Mouse (Mus musculus) E14TG2a.4 (cell line): ENCODE results near the gene Epha4.

Experiments used
- H3K27me3 ChIP-seq: 2 replicates; pipeline ENCODE4 v1.6.1; 2014; ENCODE audit warnings: low read length, control low read depth; ENCODE audit not compliant: insufficient read depth
- H3K36me3 ChIP-seq: 2 replicates; pipeline ENCODE4 v1.6.1; 2014; ENCODE audit warnings: low read length, control low read depth; ENCODE audit not compliant: insufficient read depth
- H3K4me1 ChIP-seq: replicated peaks from 2 replicates; pipeline ENCODE4 v1.6.1; 2014; ENCODE audit warnings: low read depth, low read length, control low read depth
- H3K4me3 ChIP-seq: replicated peaks from 2 replicates; pipeline ENCODE4 v1.5.1; 2014; ENCODE audit warnings: mild to moderate bottlenecking, low read length
- H3K9me3 ChIP-seq: 2 replicates; pipeline ENCODE4 v1.6.1; 2014; ENCODE audit warnings: low read length, control low read depth
- CTCF ChIP-seq: conservative IDR thresholded peaks from 2 replicates; pipeline ENCODE4 v1.5.1; 2014; ENCODE audit warnings: low read length
- NANOG ChIP-seq: IDR thresholded peaks from 2 replicates; pipeline ENCODE4 v1.6.1; 2014; ENCODE audit warnings: borderline replicate concordance, low read length, mixed read lengths
- POU5F1 ChIP-seq: IDR thresholded peaks from 2 replicates; pipeline ENCODE4 v1.6.1; 2014; ENCODE audit warnings: low read length, borderline replicate concordance

The Epha4 gene

DNA sequence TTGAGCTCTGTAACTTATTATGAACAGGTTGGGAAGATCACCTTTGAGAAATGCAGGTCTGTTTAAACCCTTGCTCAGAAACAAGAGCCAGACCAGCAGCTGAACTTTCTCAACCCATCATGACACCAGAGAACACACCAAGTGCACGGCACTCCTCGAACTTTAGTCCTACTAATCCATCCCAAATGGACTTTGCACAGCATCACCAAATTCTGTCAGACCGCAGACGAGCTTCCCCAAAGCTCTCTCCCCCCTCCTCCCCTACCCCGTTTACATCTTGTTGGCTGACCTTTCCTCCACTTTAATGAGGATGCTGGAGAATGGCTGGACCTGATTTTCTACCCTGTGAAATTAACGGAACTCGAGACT lies 19.1 kb downstream of the Epha4 start:
- no peak for TF ChIP-seq NANOG
- TF ChIP-seq CTCF, result no peak
- TF ChIP-seq POU5F1, result no peak

GRCm38 (mm10) chr1:77495030-77495789 lies 19.7 kb downstream of the Epha4 start:
- peaks cover 91% of the 10 kb centered on the region for H3K4me1 ChIP-seq
- no peaks in the 10 kb centered on the region for H3K27me3 ChIP-seq
- peaks cover 30% of the 10 kb centered on the region for H3K36me3 ChIP-seq
- no peaks in the 10 kb centered on the region for H3K9me3 ChIP-seq
- TF ChIP-seq CTCF (no peak), POU5F1 (no peak), NANOG (no peak)
- no peak overlapping the region; the same call in 1 of the 2 replicates for H3K4me3 ChIP-seq

More for the DNA sequence above, 19.1 kb downstream of the Epha4 start:
- Histone ChIP-seq H3K4me1 (peaks cover 91% of the 10 kb centered on the region), H3K27me3 (no peaks in the 10 kb centered on the region), H3K4me3 (no peak overlapping the region), H3K9me3 (no peaks in the 10 kb centered on the region), H3K36me3 (peaks cover 36% of the 10 kb centered on the region)

DNA sequence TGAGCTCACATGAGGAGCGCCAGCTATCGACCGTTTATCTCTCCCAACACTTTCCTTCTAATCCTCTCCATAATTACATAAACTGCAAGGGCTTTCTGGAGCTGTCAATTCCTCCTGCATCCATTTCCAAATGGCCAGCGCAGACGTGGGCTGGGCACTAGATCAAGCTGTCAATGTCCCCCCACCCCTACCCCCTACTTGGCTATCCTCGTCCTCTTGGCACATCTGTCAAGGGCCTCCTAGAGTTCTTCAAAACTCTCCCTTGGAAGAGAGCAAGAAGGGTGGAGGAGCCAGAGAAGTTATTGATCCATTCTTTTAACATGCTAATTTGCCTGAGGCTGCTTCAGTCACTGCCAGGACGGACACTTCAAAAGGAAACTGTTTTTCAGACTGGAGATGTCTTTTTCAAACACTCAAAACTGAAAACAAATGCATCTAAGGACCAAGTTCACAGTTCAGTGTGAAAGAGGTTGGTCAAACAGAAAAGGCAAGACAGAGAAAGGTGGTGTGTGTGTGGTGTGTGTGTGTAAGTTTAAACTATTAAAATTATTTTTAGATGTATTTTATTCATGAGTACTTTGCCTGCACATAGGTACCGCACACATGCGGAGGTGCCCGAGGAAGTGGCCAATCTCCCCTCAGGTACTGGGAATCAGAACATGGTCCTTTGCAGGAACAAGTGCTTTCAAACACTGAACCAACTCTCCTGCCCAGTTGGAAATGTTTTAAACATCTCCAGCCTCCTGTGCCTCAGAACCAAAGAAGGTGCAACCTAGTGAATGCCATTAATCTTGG lies 20.9 kb downstream of the Epha4 start:
- no peak overlapping the region for H3K4me3 ChIP-seq
- no peaks in the 10 kb centered on the region for H3K27me3 ChIP-seq
- H3K9me3 ChIP-seq, result no peaks in the 10 kb centered on the region
- peaks cover 84% of the 10 kb centered on the region for H3K4me1 ChIP-seq
- peaks cover 24% of the 10 kb centered on the region for H3K36me3 ChIP-seq
- TF ChIP-seq NANOG (no peak), POU5F1 (no peak), CTCF (no peak)

DNA sequence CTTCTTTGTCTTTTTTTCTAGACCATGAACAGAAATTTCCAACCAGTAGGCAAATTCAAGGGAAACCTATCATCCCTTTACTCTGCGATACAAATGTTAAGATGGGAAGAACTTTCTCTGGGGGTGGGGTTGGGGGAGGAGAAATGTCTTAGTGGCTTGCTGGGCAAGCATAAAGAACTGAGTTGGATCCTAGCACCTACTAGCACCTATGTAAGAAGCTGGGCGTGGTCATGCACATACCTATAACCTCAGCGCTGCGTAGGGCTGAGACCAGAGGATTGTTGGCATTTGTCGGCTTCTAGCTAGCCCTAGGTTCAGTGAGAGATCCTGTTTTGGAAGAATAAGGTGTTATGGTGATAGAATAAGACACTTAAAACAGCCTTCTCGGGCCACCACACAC lies 24.7 kb downstream of the Epha4 start:
- Histone ChIP-seq H3K4me3 (no peak overlapping the region), H3K9me3 (no peaks in the 10 kb centered on the region), H3K27me3 (no peaks in the 10 kb centered on the region), H3K4me1 (peaks cover 78% of the 10 kb centered on the region), H3K36me3 (peaks cover 45% of the 10 kb centered on the region)
- TF ChIP-seq POU5F1, result no peak
- TF ChIP-seq NANOG, result no peak
- TF ChIP-seq CTCF, result no peak

DNA sequence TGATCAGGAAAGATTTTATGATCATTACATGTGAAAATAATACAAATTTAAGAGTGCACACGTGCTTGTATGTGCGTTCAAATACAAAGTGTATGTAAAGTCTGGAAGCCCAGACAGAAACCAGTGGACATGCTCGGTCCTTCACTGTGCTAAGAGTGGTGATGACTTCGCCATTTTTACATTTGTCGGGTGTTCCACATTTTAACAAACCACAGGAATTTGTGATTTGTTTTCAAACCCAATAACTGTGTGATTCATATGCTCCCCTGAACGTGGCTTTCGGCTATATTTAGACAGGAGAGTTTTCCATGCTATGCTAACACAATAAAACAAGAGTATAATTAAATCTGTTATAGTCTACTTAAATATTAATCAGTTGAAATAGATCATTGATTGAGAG lies 25.5 kb downstream of the Epha4 start:
- Histone ChIP-seq H3K4me1 (peaks cover 74% of the 10 kb centered on the region), H3K9me3 (no peaks in the 10 kb centered on the region), H3K4me3 (no peak overlapping the region), H3K36me3 (peaks cover 50% of the 10 kb centered on the region), H3K27me3 (no peaks in the 10 kb centered on the region)
- no peak for TF ChIP-seq NANOG
- no peak for TF ChIP-seq CTCF
- TF ChIP-seq POU5F1, result no peak

DNA sequence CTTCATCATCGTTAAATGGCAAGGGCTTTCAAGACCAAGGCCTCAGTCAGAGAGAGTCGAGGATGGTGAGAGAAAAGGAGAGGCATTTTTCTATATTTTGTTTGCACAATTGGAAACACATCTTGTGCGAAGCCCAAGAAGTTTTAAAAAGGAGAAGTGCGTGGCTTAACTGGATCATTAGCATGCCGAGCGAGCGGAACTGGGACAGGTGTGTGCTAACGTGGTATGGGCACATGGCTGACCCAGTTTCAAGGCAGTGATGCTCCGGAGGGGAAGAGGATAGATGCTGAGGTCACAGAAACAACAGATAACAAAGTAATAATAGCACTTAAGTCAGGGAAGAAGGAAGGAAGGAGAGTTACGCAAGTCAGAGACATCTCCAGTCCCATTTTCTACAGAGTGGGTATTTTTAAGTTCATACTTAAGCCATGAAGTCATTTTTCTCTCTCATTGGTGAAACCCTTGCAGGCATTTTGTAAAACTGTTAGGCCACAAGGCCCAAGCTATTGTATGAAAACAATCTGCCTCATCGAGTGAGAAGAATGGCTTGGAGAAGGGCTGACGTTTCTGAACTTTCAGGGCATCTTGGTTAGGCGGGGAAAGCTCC lies 26.9 kb downstream of the Epha4 start:
- H3K4me3 ChIP-seq, result no peak overlapping the region
- no peaks in the 10 kb centered on the region for H3K9me3 ChIP-seq
- no peaks in the 10 kb centered on the region for H3K27me3 ChIP-seq
- peaks cover 49% of the 10 kb centered on the region for H3K36me3 ChIP-seq
- no peak for TF ChIP-seq POU5F1
- TF ChIP-seq CTCF, result no peak
- no peak for TF ChIP-seq NANOG
- peaks cover 63% of the 10 kb centered on the region for H3K4me1 ChIP-seq

- no peak for TF ChIP-seq NANOG
- Histone ChIP-seq H3K9me3 (no peaks in the 10 kb centered on the region), H3K36me3 (peaks cover 34% of the 10 kb centered on the region), H3K4me1 (peaks cover 39% of the 10 kb centered on the region), H3K4me3 (no peak overlapping the region), H3K27me3 (no peaks in the 10 kb centered on the region)
Observed at GRCm38 (mm10) chr1:77484766-77485596, 29.9 kb downstream of the Epha4 start.

- Histone ChIP-seq H3K4me3 (no peak overlapping the region), H3K9me3 (no peaks in the 10 kb centered on the region), H3K27me3 (no peaks in the 10 kb centered on the region), H3K36me3 (peaks cover 13% of the 10 kb centered on the region), H3K4me1 (peaks cover 61% of the 10 kb centered on the region)
- TF ChIP-seq CTCF, result no peak
- no peak for TF ChIP-seq NANOG
- TF ChIP-seq POU5F1, result no peak
Observed at GRCm38 (mm10) chr1:77475808-77476413, 39.0 kb downstream of the Epha4 start.
